Mouse (Mus musculus): ENCODE measurements around the gene Tent5b. TPM values are rescaled to one million over a fixed set of nuclear protein-coding genes. Genes with fewer than 3 reads are reported as not detected.

Tent5b gene
- total RNA-seq (2012; rRNA removed) = 7.5 and 8.5 TPM in 2 replicates

GRCm38 (mm10) chr4:133479458-133480184 is at the start of gene Tent5b:
Gene Tent5b (plus strand): TSS chr4:133480132.
- H3K9ac ChIP-seq (ENCODE audit: insufficient read depth, low read depth, low read length, poor library complexity, severe bottlenecking) = peak within 1 kb of the TSS; percentile 72
- H3K36me3 ChIP-seq (ENCODE audit: control insufficient read depth, insufficient read depth, low read length, poor library complexity, severe bottlenecking) = no peaks in the 10 kb centered on the region
- in situ Hi-C loops (cut with MboI; ENCODE audit: low sequenced_read_pairs in 2 of 2, unreplicated experiment in 2 of 2) = no loop called here
- TF ChIP-seq HCFC1 (IDR thresholded peaks at IDR 0.05; ENCODE audit: borderline replicate concordance, insufficient read depth, low read length) (0 out of 2 replicates have a peak, but pooled peaks have one; percentile 40), CHD2 (IDR thresholded peaks at IDR 0.05; ENCODE audit: low read depth, low read length) (peak; percentile 21; the same call in 1 of the 2 replicates), MAFK (IDR thresholded peaks at IDR 0.05; ENCODE audit: insufficient read depth, low read depth, low read length) (no peak), ZNF384 (IDR thresholded peaks at IDR 0.05; ENCODE audit: low read depth, low read length) (0 out of 2 replicates have a peak, but pooled peaks have one; percentile 13), ZC3H11A (IDR thresholded peaks at IDR 0.05; ENCODE audit: borderline replicate concordance, low read depth, low read length) (no peak)
- peaks cover 3 to 23% of the 10 kb centered on the region in 2 experiments; a peak in 2 of 4 replicates for H3K4me1 ChIP-seq (ENCODE audit: control insufficient read depth in 2 of 2, insufficient read depth in 2 of 2, low read length in 2 of 2, poor library complexity in 1 of 2)
- H3K9me3 ChIP-seq (ENCODE audit: control insufficient read depth, insufficient read depth, low read depth, low read length) = no peaks in the 10 kb centered on the region
- peak; percentile 100 for DNase-seq (ENCODE audit: low read depth, low spot score)
- H3K4me3 ChIP-seq (ENCODE audit: insufficient read depth in 1 of 2, low read depth in 1 of 2, low read length in 2 of 2, poor library complexity in 1 of 2, severe bottlenecking in 1 of 2) = peak within 1 kb of the TSS; percentile 75 to 86
- H3K27ac ChIP-seq (ENCODE audit: insufficient read depth, low read depth, low read length, poor library complexity, severe bottlenecking) = no peak within 1 kb of the TSS

GRCm38 (mm10) chr4:133431508-133431907 is 48.4 kb upstream of the Tent5b start:
- H3K27ac ChIP-seq (ENCODE audit: insufficient read depth, low read depth, low read length, poor library complexity, severe bottlenecking) = no peak overlapping the region
- no peaks in the 10 kb centered on the region for H3K36me3 ChIP-seq (ENCODE audit: control insufficient read depth, insufficient read depth, low read length, poor library complexity, severe bottlenecking)
- TF ChIP-seq ZC3H11A (IDR thresholded peaks at IDR 0.05; ENCODE audit: borderline replicate concordance, low read depth, low read length) = no peak
- no peak for TF ChIP-seq HCFC1 (IDR thresholded peaks at IDR 0.05; ENCODE audit: borderline replicate concordance, insufficient read depth, low read length)
- no peak for TF ChIP-seq MAFK (IDR thresholded peaks at IDR 0.05; ENCODE audit: insufficient read depth, low read depth, low read length)
- no peak for TF ChIP-seq CHD2 (IDR thresholded peaks at IDR 0.05; ENCODE audit: low read depth, low read length)
- TF ChIP-seq ZNF384 (IDR thresholded peaks at IDR 0.05; ENCODE audit: low read depth, low read length) = no peak
- no peak overlapping the region for H3K9ac ChIP-seq (ENCODE audit: insufficient read depth, low read depth, low read length, poor library complexity, severe bottlenecking)
- peaks cover 0 to 4% of the 10 kb centered on the region in 2 experiments; a peak in 1 of 4 replicates for H3K4me1 ChIP-seq (ENCODE audit: control insufficient read depth in 2 of 2, insufficient read depth in 2 of 2, low read length in 2 of 2, poor library complexity in 1 of 2)
- no peak for DNase-seq (ENCODE audit: low read depth, low spot score)
- H3K9me3 ChIP-seq (ENCODE audit: control insufficient read depth, insufficient read depth, low read depth, low read length) = no peaks in the 10 kb centered on the region
- no peak overlapping the region for H3K4me3 ChIP-seq (ENCODE audit: insufficient read depth in 1 of 2, low read depth in 1 of 2, low read length in 2 of 2, poor library complexity in 1 of 2, severe bottlenecking in 1 of 2)
- in situ Hi-C loops (cut with MboI; ENCODE audit: low sequenced_read_pairs in 2 of 2, unreplicated experiment in 2 of 2) = no loop called here

- H3K4me1 ChIP-seq (ENCODE audit: control insufficient read depth in 2 of 2, insufficient read depth in 2 of 2, low read length in 2 of 2, poor library complexity in 1 of 2) = peaks cover 0 to 4% of the 10 kb centered on the region in 2 experiments; a peak in 1 of 4 replicates
- DNase-seq (ENCODE audit: low read depth, low spot score) = no peak
- no peak overlapping the region for H3K27ac ChIP-seq (ENCODE audit: insufficient read depth, low read depth, low read length, poor library complexity, severe bottlenecking)
- no peak for TF ChIP-seq ZNF384 (IDR thresholded peaks at IDR 0.05; ENCODE audit: low read depth, low read length)
- TF ChIP-seq CHD2 (IDR thresholded peaks at IDR 0.05; ENCODE audit: low read depth, low read length) = no peak
- TF ChIP-seq MAFK (IDR thresholded peaks at IDR 0.05; ENCODE audit: insufficient read depth, low read depth, low read length) = no peak
- no peak for TF ChIP-seq ZC3H11A (IDR thresholded peaks at IDR 0.05; ENCODE audit: borderline replicate concordance, low read depth, low read length)
- no peak for TF ChIP-seq HCFC1 (IDR thresholded peaks at IDR 0.05; ENCODE audit: borderline replicate concordance, insufficient read depth, low read length)
- H3K9ac ChIP-seq (ENCODE audit: insufficient read depth, low read depth, low read length, poor library complexity, severe bottlenecking) = no peak overlapping the region
- H3K4me3 ChIP-seq (ENCODE audit: insufficient read depth in 1 of 2, low read depth in 1 of 2, low read length in 2 of 2, poor library complexity in 1 of 2, severe bottlenecking in 1 of 2) = peak overlapping the region in 1 of 2 experiments; percentile 29; a peak in 1 of 4 replicates
- in situ Hi-C loops (cut with MboI; ENCODE audit: low sequenced_read_pairs in 2 of 2, unreplicated experiment in 2 of 2) = no loop called here
- no peaks in the 10 kb centered on the region for H3K36me3 ChIP-seq (ENCODE audit: control insufficient read depth, insufficient read depth, low read length, poor library complexity, severe bottlenecking)
- H3K9me3 ChIP-seq (ENCODE audit: control insufficient read depth, insufficient read depth, low read depth, low read length) = no peaks in the 10 kb centered on the region
Measured at GRCm38 (mm10) chr4:133432560-133433171, 47.3 kb upstream of the Tent5b start.

- Histone ChIP-seq H3K4me3 (ENCODE audit: insufficient read depth in 1 of 2, low read depth in 1 of 2, low read length in 2 of 2, poor library complexity in 1 of 2, severe bottlenecking in 1 of 2) (no peak overlapping the region), H3K4me1 (ENCODE audit: control insufficient read depth in 2 of 2, insufficient read depth in 2 of 2, low read length in 2 of 2, poor library complexity in 1 of 2) (peaks cover 4 to 10% of the 10 kb centered on the region in 2 experiments; a peak in 1 of 4 replicates), H3K9ac (ENCODE audit: insufficient read depth, low read depth, low read length, poor library complexity, severe bottlenecking) (no peak overlapping the region), H3K9me3 (ENCODE audit: control insufficient read depth, insufficient read depth, low read depth, low read length) (no peaks in the 10 kb centered on the region), H3K27ac (ENCODE audit: insufficient read depth, low read depth, low read length, poor library complexity, severe bottlenecking) (no peak overlapping the region), H3K36me3 (ENCODE audit: control insufficient read depth, insufficient read depth, low read length, poor library complexity, severe bottlenecking) (no peaks in the 10 kb centered on the region)
- in situ Hi-C loops (cut with MboI; ENCODE audit: low sequenced_read_pairs in 2 of 2, unreplicated experiment in 2 of 2) = no loop called here
- TF ChIP-seq ZC3H11A (IDR thresholded peaks at IDR 0.05; ENCODE audit: borderline replicate concordance, low read depth, low read length) (no peak), ZNF384 (IDR thresholded peaks at IDR 0.05; ENCODE audit: low read depth, low read length) (no peak), HCFC1 (IDR thresholded peaks at IDR 0.05; ENCODE audit: borderline replicate concordance, insufficient read depth, low read length) (no peak), MAFK (IDR thresholded peaks at IDR 0.05; ENCODE audit: insufficient read depth, low read depth, low read length) (no peak), CHD2 (IDR thresholded peaks at IDR 0.05; ENCODE audit: low read depth, low read length) (no peak)
- DNase-seq (ENCODE audit: low read depth, low spot score) = no peak
Measured at GRCm38 (mm10) chr4:133435921-133436320, 44.0 kb upstream of the Tent5b start.

Data from ES-E14 (cell line).